Mouse (Mus musculus): ENCODE results near the gene Cps1. TPM values are rescaled to one million over a fixed set of nuclear protein-coding genes. Genes with fewer than 3 reads are reported as not detected.
A peak's percentile ranks its signal among the peaks of the same experiment; 100 is the strongest.

Cps1 gene
- total RNA-seq (2021), result under 1 TPM; 0.05 TPM
- long read RNA-seq, experiment 1, result 0 reads
- long read RNA-seq, experiment 2, result 0 reads

- DNase-seq, result no peak
These were observed at the start of gene Cps1 for GRCm38 (mm10) chr1:67122797-67123196. Gene Cps1, plus strand, starts transcription at chr1:67123026.

- DNase-seq, result no peak
These were observed 45.1 kb upstream of the Cps1 start for GRCm38 (mm10) chr1:67077739-67078138.

GRCm38 (mm10) chr1:67078666-67079065 lies 44.2 kb upstream of the Cps1 start:
- no peak for DNase-seq

GRCm38 (mm10) chr1:67079146-67079545 lies 43.7 kb upstream of the Cps1 start:
- no peak for DNase-seq

- no peak for DNase-seq
These were observed 30.4 kb upstream of the Cps1 start for GRCm38 (mm10) chr1:67092473-67092872.

- no peak for DNase-seq
These were observed 23.6 kb upstream of the Cps1 start for GRCm38 (mm10) chr1:67099215-67099614.

- DNase-seq, result peak; percentile 3 to 4
These were observed 19.2 kb upstream of the Cps1 start for GRCm38 (mm10) chr1:67103476-67104248.

GRCm38 (mm10) chr1:67111621-67112298 lies 11.1 kb upstream of the Cps1 start:
- DNase-seq, result no peak

GRCm38 (mm10) chr1:67113343-67114030 lies 9.3 kb upstream of the Cps1 start:
- DNase-seq, result no peak

- DNase-seq, result no peak
These were observed 6.3 kb upstream of the Cps1 start for GRCm38 (mm10) chr1:67116571-67116970.

GRCm38 (mm10) chr1:67117778-67118177 lies 5.0 kb upstream of the Cps1 start:
- DNase-seq, result no peak

GRCm38 (mm10) chr1:67125433-67125832 lies 2.6 kb downstream of the Cps1 start:
- no peak for DNase-seq

- DNase-seq, result peak in 1 of 2 experiments; percentile 34
These were observed 21.1 kb downstream of the Cps1 start for GRCm38 (mm10) chr1:67143939-67144338.

GRCm38 (mm10) chr1:67151246-67151645 lies 28.4 kb downstream of the Cps1 start:
- no peak for DNase-seq

GRCm38 (mm10) chr1:67167283-67167682 lies 44.5 kb downstream of the Cps1 start:
- DNase-seq, result no peak

GRCm38 (mm10) chr1:67181165-67181564 lies 58.3 kb downstream of the Cps1 start:
- peak; percentile 16 to 67 for DNase-seq

GRCm38 (mm10) chr1:67182201-67182600 lies 59.4 kb downstream of the Cps1 start:
- no peak for DNase-seq

- no peak for DNase-seq
These were observed 60.7 kb downstream of the Cps1 start for GRCm38 (mm10) chr1:67183532-67183931.

- DNase-seq, result no peak
These were observed 61.3 kb downstream of the Cps1 start for GRCm38 (mm10) chr1:67184134-67184533.

- no peak for DNase-seq
These were observed 74.5 kb downstream of the Cps1 start for GRCm38 (mm10) chr1:67197335-67197734.

GRCm38 (mm10) chr1:67218339-67218944 lies 95.6 kb downstream of the Cps1 start:
- no peak for DNase-seq

- no peak for DNase-seq
These were observed 100.8 kb downstream of the Cps1 start for GRCm38 (mm10) chr1:67223666-67224065.

- no peak for DNase-seq
These were observed 112.0 kb downstream of the Cps1 start for GRCm38 (mm10) chr1:67234861-67235260.
